Mouse (Mus musculus): ENCODE measurements around the gene Mmp14. TPM values are rescaled to one million over a fixed set of nuclear protein-coding genes. Genes with fewer than 3 reads are reported as not detected.

The Mmp14 gene
- polyA plus RNA-seq, 1 experiment from 2014 or later = 36.1 TPM

DNA sequence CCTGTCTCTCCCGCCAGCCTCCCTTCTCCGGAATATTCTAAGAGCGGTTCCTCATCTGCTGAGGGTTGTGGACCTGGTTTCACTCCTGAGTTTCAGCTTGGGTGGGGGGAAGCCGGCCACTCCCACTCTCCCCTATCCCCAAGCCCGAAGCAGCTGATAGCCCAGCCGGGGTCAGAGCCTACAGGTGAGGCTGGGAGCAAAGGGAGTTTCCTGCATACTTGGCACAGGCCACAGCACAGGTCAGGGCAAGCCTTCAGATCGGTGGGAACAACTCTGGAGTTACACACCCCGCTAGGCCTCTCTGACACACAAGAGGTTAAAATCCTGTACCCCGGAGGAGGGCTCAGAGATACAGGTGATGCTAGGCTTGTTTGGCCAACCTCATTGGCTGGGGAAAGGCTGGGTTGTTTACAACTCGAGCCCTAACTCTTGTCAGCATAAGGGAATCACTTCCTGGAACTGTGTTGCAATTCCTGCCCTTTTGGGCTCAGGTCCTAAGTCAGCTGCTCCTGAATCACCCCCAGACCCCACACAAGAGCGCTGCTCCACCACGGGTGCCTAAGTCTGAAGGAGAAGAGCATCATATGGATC, 2.6 kb downstream of the Mmp14 start:
- DNase-seq (ENCODE audit: low spot score) = no peak

DNA sequence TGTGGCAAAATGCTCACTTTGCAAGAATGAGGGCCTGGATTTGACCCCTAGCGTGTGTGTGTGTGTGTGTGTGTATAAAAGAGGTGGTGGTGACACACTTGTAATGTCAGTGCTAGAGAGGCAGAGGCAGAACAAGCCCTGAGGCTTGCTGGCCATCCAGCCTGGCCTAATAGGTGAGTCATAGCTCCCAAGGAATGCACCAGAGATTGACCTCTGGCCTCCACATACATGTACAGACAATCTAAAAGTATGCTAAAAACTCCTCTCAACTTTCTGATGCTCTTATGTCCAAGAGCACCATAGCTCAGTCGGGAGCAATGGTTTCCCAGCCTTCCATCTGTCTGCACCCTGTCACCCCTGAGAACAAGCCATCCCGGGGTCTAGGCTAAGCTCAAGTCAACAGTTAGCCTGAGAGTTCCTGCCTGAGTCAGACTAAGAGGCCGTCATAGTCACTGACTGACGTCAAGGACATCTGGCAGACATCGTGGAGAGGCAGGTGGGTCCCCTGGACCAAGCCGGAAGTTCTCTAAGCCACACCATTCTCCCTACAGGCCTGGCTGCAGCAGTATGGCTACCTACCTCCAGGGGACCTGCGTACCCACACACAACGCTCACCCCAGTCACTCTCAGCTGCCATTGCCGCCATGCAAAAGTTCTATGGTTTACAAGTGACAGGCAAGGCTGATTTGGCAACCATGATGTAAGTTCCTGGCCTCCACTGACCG, 3.9 kb downstream of the Mmp14 start:
- DNase-seq (ENCODE audit: low spot score) = peak; percentile 31

DNA sequence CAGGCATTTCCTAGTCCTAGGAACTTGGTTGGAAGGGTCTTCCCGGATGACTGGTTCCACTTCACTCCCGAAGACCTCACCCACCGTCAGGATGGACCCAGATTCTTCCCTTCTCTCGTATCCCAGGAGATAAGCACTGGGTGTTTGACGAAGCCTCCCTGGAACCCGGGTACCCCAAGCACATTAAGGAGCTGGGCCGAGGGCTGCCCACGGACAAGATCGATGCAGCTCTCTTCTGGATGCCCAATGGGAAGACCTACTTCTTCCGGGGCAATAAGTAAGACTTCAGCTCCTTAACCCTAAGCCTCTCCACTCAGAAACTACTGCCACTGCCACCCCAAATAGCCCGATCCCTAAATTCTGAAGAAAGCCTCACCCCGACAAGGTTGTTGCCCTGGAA, 7.7 kb downstream of the Mmp14 start:
- no peak for DNase-seq (ENCODE audit: low spot score)

DNA sequence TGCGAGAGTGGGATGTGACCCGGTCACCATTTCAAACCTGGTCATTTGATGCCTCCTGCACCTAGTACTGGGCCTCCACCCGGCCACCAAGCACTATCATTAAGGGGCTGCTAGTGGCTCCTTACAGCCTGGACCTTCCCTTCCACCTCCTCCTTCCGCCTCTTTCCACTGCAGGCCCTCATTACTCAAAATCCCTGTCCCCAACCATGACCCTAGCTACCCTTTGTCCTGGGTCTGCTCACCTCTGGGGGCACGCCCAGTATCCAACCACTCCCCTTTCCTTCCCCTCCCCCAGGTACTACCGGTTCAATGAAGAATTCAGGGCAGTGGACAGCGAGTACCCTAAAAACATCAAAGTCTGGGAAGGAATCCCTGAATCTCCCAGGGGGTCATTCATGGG, 8.2 kb downstream of the Mmp14 start:
- DNase-seq (ENCODE audit: low spot score) = no peak

DNA sequence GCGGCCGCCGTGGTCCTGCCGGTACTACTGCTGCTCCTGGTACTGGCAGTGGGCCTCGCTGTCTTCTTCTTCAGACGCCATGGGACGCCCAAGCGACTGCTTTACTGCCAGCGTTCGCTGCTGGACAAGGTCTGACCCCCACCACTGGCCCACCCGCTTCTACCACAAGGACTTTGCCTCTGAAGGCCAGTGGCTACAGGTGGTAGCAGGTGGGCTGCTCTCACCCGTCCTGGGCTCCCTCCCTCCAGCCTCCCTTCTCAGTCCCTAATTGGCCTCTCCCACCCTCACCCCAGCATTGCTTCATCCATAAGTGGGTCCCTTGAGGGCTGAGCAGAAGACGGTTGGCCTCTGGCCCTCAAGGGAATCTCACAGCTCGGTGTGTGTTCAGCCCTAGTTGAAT, 9.1 kb downstream of the Mmp14 start:
- no peak for DNase-seq (ENCODE audit: low spot score)

DNA sequence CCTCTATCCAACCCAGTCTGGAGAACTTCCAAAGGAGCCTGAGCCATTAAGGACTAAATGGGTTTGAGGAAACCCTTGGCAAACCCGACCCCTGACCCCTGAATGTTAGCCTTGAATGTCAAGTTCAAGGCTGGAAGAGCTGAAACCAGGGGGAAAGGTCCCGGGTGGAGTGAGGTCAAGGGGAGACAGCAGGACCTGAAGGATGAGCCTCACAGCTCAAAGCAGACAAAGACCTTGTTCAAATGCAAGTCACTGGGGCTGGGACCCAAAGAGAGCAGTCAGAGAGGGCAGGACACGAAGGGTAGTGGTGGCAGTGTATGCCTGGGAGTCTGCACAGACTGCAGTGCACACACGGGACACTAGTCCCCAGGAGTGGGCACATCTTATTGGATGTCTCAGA, 10.0 kb downstream of the Mmp14 start:
- no peak for DNase-seq (ENCODE audit: low spot score)

- no peak for DNase-seq (ENCODE audit: low spot score)
Measured at GRCm38 (mm10) chr14:54442548-54442947, 11.1 kb downstream of the Mmp14 start.

DNA sequence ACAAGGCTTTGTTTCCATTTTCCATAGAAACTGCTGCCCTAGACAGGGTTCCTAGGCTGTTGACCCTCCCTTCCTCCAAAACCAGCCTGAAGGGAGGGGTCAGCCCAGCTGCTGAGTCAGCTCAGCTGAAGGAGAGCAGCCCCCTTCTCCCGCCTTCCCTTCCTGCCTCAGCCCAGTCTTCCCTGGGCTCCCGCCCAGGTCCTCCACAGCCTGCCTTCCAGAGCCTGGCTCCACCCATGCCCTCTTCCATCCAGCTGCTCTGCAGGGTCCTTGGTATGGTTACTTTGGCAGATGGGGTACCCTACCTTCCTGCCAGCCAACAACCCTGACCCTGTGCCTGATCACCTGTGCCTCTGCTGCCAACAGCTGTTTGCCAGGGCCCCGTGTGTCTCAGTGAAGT, 11.8 kb downstream of the Mmp14 start:
- DNase-seq (ENCODE audit: low spot score) = no peak

DNA sequence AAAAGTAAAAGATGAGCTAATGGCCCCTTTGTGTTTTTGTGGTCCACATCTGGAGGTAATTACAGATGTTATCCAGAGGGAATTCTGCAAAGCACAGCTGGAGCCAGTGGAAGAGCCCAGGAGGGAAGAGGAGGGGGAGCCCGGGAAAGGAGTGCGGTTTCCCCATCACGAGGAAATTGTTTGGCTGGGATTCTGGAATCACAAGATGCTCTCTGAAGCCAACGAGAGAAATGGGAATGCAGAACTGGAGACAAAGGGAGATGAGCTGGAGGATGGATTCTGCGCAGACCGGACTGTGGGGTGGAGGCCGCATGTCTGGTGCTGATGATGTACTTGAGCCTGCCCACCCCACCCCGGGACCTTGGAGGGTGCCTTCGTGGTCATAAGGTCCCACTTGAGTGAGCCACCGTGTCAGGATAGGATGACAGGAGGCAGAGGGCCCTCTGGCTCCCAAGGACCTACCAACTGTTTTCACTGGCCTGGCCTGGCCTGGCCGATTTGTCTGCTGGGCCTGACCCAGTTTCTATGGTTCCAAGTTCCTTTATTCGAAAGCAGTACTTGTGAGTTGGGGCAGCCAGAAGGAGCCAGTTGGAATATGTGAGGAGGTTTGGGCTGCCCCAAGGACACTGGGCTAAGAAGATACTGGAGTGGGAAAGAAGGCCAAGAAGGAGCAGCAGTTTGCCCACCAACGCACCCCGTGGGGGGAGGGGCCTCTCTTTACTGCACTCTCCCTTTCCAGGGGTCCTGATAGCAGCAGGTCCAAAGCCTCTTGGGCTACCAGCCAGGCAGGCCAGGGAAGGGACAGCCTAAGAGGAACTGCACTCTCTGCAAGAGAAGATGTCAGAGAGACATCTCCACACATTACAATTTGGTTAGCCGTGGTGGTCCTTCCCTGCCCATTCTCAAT, 12.6 kb downstream of the Mmp14 start:
- DNase-seq (ENCODE audit: low spot score) = no peak

GRCm38 (mm10) chr14:54445476-54445875, 14.1 kb downstream of the Mmp14 start:
- no peak for DNase-seq (ENCODE audit: low spot score)

GRCm38 (mm10) chr14:54453566-54453965, 22.2 kb downstream of the Mmp14 start:
- DNase-seq (ENCODE audit: low spot score) = no peak

DNA sequence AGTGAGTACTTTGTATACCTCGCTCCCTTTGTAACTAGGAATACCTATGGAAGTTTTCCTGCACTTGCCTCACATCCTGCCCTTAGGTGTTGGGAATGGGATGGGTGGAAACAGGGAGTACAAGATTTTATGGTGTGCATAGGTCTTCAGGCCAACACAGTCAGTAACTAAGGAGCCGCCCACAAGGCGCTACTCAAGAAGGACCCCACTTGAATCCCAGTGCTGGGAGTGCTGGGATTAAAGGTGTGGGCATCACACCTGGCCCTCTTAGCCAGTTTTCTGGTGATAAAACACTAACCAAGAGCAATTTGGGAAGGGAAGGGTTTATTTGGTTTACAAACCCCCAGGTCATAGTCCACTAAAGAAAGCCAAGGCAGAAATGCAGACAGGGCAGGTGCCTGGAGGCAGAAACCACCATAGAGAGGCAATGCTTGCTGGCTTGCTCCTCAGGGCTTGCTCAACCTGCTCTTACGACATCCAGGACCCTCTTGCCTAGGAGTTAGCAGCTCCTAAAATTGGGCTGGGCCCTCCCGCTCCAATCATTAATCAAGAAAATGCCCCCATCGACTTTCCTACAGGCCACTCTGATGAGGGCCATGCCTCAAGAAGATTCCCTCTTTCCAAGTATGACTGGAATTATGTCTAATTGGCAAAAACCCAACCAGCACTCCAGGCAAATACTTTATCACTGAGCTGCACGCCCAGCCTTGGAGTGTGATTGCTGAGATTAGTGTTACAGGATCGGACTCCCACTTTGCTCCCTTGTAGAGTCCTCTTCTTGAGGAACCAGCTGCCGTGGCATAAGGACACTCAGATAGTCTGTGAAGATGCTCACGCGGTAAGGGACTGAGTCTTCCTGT, 23.5 kb downstream of the Mmp14 start:
- no peak for DNase-seq (ENCODE audit: low spot score)

GRCm38 (mm10) chr14:54457907-54458569, 26.6 kb downstream of the Mmp14 start:
- DNase-seq (ENCODE audit: low spot score) = no peak

DNA sequence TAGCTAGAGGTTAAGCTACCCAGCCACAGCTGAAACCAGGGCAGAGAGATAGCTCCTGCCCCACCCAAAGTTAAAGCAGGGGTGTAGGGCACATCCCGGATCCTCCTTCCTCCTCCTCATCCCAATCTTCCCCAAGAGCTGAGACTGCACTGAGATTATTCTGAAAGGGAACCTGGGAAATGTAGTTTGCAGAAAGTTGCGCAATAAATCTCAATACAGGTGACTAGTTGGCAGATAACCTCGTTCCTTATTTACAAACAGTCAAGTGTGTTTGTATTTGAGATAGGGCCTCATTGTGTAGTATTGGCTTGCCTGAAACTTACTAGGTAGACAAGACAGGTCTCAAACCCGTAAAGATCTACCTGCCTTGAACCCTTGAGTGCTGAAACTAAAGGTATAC, 30.7 kb downstream of the Mmp14 start:
- no peak for DNase-seq (ENCODE audit: low spot score)

DNA sequence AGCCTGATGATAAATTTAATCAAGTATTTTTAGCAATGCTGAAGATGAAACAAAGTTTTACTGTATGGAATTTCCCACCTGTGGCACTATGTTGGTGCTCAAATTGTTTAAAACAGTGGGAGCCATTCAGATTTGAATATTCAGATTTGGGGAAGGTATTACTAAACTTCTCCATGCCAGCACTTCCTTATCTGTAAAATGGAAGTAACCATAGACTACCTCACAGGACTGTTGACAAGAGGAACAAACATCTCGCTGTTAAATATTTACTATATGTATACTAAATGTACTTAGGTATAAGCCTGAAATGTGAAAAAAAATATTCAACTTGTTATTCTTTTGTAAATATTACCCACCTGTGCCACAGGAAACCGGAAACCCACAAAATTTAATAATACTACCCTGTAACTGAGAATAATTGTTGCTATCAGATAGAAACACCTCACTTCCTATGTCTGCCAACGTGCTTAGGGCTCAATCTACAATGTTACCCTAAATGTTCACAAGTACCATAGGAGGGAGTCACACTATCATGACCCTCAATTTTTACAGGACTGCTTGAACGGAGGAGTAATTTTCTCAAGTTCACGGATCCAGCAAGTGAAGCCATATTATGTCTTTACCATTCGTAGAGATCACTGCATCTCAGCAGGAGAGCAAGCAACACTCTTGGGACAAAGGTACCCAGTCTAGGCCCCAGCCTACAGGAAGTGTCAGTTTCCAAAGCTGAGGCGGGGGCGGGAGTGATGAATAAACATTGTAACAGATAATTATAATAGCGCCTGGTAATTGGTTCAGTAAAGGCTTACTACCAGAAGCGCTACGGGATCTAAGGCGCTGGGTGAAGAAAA, 31.9 kb downstream of the Mmp14 start:
- no peak for DNase-seq (ENCODE audit: low spot score)

DNA sequence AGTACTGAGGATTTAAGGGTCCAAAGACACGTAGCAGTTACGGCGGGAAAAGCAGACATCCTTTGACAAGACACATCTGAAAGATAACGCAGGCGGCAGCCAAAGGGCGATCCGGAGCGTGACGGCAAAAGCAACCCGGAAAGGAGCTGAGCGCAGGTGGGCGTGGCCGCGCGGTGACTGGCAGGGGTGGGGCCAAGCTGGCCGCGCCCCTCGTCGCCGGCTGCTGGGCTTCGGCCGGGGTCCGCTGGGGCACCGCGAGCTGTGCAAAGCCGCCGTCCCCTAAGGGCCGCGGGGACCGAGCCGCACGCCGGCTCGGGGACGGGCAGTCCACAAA, 32.5 kb downstream of the Mmp14 start, which contains the start of gene Lrp10:
Gene Lrp10 (plus strand): TSS at position 179 of the 334 bp plus-strand sequence.
- peak; percentile 91 for DNase-seq (ENCODE audit: low spot score)

- DNase-seq (ENCODE audit: low spot score) = peak; percentile 76
Measured at GRCm38 (mm10) chr14:54464293-54465005, 33.0 kb downstream of the Mmp14 start.

DNA sequence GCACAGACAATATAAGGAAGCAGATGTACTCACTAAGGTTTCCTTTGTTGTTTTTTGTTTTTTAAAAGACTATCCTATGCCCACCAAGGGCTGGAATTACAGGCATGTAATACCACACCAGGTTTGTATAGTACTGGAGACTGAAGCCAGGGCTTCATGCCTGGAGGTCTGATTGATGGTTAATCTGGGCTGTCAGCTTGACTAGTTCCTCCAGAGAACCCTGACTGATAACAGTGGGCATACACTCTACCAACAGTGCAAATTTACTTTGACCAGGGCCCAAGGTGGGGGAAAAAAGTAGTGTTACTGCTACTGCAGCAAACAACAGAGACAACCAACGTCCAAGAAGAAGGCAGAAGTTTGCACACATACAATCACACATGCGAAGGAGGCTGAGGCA, 40.1 kb downstream of the Mmp14 start:
- DNase-seq (ENCODE audit: low spot score) = no peak

DNA sequence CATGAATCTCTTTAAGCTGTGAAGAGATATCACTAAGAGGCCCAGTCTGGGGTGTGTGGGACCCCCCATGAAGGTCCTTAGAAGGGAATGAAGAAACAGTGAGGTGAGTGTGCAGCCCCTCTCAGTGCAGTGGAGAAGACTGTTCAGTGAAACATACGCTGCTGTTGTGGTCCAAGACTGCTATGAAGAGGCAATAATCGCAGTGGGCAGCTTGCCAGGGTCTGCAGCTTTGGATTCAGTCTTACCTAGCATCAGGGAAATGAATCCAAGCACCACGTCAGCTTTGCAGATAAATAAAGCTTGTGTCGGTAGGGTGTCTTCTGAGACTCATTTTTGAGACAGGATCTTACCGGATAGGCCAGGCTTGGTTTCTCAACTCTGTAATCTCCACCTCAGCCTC, 41.3 kb downstream of the Mmp14 start:
- DNase-seq (ENCODE audit: low spot score) = no peak

Measured in thymus, postnatal 0 days (tissue).